Mouse (Mus musculus) gastrocnemius, adult 2 months (tissue): ENCODE measurements around the gene Mea1. TPM values are rescaled to one million over a fixed set of nuclear protein-coding genes. Genes with fewer than 3 reads are reported as not detected.
A peak's percentile ranks its signal among the peaks of the same experiment; 100 is the strongest.

Source experiments
- DNase-seq: peaks from one replicate; pipeline ENCODE4 v3.0.0; 2022
- H3K27ac ChIP-seq: fragments of 200-600 bp; 2 replicates; pipeline ENCODE4 v1.8.1; 2022; ENCODE audit warnings: mild to moderate bottlenecking
- H3K4me3 ChIP-seq: fragments of 200-600 bp; 2 replicates; pipeline ENCODE4 v1.8.1; 2022; ENCODE audit warnings: mild to moderate bottlenecking, moderate library complexity
- CTCF ChIP-seq: fragments of 200-600 bp; IDR thresholded peaks from 2 replicates; pipeline ENCODE4 v1.8.1; 2022; ENCODE audit warnings: antibody characterized with exemption, mild to moderate bottlenecking, moderate library complexity
- intact Hi-C: fragments of 180-260 bp; cut with DNase I; formaldehyde crosslinking; loops from one replicate; pipeline ENCODE4 v1.15.1; 2025
- total RNA-seq, 2 experiments: library from RNA; stranded (reverse); gene quantifications; 2 replicates each; pipeline ENCODE4 v1.2.3; 2021

Gene Mea1
- total RNA-seq, 2 experiments from 2014 or later, result 34.6 to 49.1 TPM

DNA sequence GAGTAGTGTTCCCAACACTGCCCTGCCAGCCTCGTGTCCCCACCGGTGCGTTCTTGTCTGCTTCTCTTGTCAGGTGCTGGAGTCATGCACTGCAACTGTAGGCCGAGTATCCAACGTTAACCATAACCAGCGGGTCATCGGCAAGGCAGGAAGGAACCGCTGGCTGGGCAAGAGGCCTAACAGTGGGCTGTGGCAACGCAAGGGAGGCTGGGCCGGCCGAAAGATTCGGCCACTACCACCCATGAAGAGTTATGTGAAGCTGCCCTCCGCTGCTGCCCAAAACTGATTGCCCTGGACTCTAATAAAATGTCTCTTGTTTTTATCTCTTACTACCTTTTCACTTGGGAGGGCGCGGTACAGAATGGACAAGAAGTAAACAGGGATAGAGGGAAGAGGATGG lies 28.8 kb upstream of the Mea1 start:
- Histone ChIP-seq H3K27ac (peak overlapping the region; percentile 91), H3K4me3 (peak overlapping the region; percentile 95)
- no peak for TF ChIP-seq CTCF
- DNase-seq, result no peak
- intact Hi-C loops, result loop anchor here (5.0 kb wide), 1 partner anchor 98 kb away; no protein-coding TSS in a partner anchor

DNA sequence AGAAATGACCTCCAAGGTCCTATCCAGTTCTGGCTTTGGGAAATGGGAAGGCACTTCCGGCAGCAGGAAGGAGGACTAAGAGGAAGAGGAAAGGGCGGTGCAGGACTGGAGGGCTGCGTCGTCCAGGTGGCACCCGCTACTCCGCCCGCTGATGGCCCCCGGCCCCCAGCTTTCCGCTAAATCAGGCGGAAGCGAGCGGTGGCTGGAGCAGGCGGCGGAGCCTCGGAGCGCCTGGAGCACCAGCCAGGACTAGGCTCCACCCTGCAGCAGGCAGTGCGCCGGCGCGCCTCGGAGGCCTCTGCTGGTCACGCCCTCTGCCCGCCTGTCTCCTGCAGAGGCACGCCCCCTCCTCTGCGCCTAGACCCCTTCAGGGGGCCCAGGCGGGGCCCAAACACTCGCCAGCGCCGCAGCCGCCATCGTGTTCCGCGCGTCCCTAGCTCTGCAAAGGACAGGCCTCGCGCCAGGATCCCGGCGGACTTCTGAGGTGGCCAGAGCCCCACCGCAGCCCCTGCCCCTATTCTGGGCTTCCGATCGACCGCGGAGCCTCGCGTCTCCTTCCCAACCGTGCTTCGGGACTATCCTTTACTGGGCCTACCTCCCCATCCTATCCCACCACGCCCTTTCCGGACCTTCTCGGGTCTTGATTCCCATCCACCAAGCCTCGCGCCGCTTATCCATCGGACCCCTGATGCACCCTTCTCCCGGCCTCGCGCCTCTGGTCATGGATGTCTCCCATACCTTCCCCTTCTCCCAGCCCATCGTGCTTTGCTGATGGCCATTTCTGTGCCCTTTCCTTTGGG lies 28.2 kb upstream of the Mea1 start, which contains the start of gene Cul7:
Gene Cul7 (plus strand): TSS at position 106 of the 800 bp plus-strand sequence.
- intact Hi-C loops, result no loop called here
- H3K4me3 ChIP-seq, result peak within 1 kb of the TSS; percentile 95
- peak; percentile 95 for DNase-seq
- peak within 1 kb of the TSS; percentile 91 for H3K27ac ChIP-seq
- TF ChIP-seq CTCF, result no peak

DNA sequence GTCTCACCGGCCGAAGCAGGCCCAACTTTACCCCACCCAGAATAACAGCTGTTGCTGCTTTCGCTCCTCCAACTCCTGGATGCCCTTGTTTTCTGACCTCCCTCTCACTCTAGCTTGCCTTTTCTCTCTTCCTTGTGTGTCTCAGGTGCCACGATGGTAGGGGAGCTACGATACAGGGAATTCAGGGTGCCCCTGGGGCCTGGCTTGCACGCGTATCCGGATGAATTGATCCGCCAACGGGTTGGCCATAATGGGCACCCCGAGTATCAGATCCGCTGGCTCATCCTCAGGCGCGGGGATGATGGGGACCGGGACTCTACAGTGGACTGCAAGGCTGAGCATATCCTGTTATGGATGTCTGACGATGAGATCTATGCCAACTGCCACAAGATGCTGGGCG lies 27.3 kb upstream of the Mea1 start:
- H3K27ac ChIP-seq, result peak overlapping the region; percentile 91
- intact Hi-C loops, result no loop called here
- DNase-seq, result no peak
- no peak for TF ChIP-seq CTCF
- peak overlapping the region; percentile 95 for H3K4me3 ChIP-seq

DNA sequence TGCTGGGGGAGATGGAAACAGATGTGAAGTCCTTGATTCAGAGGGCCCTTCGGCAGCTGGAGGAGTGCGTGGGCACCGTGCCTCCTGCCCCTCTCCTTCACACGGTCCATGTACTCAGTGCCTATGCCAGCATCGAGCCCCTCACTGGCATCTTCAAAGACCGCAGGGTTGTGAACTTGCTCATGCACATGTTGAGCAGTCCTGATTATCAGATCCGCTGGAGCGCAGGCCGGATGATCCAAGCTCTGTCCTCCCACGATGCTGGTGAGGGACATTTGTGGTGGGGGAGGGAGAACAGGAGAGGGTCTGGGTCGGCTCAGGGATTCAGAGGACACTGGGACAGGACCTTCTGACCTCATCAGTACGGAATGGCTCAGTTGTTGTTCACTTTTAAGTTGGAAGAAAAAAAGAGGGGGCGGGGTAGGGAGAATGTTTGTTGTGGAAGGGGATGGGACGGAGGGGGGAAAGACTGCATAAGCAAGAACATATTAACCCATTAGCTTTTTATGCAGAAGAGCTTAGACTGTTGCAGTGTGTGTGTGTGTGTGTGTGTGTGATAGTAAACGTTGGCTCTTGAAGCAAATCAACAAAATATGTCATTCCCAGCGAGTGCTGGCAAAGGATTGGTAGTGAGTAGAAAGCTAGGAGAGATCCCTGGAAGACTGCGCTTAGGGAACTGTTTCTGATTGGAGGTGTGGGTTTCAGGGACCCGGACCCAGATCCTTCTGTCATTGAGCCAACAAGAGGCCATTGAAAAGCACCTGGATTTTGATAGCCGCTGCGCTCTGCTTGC lies 26.6 kb upstream of the Mea1 start:
- Histone ChIP-seq H3K27ac (peak overlapping the region; percentile 91; the same call in 1 of the 2 replicates), H3K4me3 (peak overlapping the region; percentile 95)
- intact Hi-C loops, result no loop called here
- no peak for DNase-seq
- TF ChIP-seq CTCF, result no peak

DNA sequence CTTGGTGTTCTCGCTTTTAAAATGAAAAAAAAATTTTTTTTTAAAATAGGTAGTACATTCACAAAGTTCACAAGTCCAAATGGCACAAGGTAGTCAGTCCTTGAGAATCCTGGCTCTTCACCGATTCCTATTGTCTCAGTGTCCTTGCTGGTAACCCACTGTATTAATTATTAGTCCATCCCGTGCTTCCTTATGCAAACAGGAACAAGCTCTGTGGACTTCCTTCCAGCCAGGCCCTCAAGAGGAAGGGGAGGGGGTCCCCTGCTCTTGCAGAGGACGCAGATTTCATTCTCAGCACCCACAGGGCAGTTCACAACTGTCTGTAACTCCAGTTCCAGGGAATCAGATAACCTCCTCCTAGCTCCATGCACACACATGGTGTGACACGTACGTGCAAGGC lies 22.5 kb upstream of the Mea1 start:
- H3K4me3 ChIP-seq, result peak overlapping the region; percentile 28
- no peak for DNase-seq
- TF ChIP-seq CTCF, result no peak
- H3K27ac ChIP-seq, result peak overlapping the region; percentile 48; the same call in 1 of the 2 replicates
- intact Hi-C loops, result no loop called here

DNA sequence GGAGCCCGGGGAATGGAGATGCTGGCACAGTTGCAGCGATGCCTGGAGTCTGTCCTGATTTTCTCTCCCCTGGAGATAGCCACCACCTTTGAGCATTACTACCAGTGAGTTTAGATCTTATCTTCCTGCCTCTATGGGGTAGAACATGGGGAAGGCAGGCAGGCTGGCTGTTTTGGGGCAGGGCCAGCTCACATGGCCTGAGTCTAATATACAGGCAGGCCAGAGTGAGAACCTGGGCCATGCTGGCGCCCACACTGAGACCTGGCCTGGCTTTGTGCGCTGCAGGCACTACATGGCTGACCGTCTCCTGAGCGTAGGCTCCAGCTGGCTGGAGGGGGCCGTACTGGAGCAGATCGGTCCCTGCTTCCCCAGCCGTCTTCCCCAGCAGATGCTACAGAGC lies 17.2 kb upstream of the Mea1 start:
- no peak for DNase-seq
- Histone ChIP-seq H3K27ac (no peak overlapping the region; the same call in 1 of the 2 replicates), H3K4me3 (no peak overlapping the region)
- no peak for TF ChIP-seq CTCF
- intact Hi-C loops, result no loop called here

DNA sequence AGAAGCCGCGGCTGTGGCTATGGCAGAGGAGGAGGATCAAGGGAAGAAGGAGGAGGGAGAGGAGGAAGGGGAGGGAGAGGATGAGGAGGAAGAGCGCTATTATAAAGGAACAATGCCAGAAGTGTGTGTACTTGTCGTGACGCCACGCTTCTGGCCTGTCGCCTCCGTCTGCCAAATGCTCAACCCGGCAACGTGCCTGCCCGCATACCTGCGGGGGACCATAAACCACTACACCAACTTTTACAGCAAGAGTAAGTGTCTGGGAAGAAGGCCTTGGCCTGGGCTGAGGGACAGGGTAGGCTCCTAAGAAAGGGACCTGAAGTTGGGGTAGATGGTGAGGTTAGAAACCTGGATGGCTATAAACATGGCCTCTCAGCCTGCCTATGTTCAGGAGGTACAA lies 16.6 kb upstream of the Mea1 start:
- Histone ChIP-seq H3K4me3 (no peak overlapping the region), H3K27ac (peak overlapping the region; percentile 78)
- intact Hi-C loops, result no loop called here
- no peak for DNase-seq
- TF ChIP-seq CTCF, result no peak

DNA sequence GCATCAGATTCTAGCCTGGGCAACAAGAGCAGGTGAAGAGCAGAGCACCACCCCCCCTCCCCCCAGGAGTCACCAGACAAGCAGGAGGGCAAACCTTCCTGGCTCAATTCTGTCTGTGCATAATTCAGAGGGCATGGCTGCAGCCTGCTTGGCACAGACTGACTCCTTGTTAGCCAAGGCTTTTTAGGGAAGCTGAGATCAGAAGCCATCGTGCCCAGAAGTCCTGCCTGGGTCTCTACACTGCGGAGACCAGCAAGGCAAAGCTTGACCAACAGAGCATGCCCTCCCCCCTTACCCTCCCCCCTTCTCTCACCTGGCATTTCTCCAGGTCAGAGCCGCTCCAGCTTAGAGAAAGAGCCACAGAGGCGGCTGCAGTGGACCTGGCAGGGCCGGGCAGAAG lies 15.9 kb upstream of the Mea1 start:
- DNase-seq, result peak; percentile 80
- no peak overlapping the region for H3K4me3 ChIP-seq
- TF ChIP-seq CTCF, result no peak
- H3K27ac ChIP-seq, result peak overlapping the region; percentile 78
- intact Hi-C loops, result no loop called here

DNA sequence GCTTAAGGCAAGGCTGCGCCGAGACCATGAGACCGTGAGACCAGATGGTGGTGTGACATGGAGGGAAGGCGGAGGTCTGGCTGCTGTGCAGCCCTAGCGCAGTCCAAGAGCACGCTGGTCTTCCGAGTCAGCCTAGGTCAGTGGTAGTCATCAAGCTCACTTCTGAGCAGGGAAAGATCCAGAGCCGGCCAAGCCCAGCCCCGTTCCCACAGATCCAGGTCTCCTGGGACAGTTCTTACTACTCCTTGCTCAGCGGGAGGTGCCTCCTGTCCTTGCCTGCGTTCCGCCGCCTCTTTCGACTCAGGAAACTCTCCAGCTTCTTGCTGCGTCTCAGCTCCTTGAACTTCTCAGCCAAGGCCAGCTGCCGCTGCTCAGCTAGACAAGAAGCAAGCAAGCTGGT lies 10.9 kb upstream of the Mea1 start:
- no peak for TF ChIP-seq CTCF

DNA sequence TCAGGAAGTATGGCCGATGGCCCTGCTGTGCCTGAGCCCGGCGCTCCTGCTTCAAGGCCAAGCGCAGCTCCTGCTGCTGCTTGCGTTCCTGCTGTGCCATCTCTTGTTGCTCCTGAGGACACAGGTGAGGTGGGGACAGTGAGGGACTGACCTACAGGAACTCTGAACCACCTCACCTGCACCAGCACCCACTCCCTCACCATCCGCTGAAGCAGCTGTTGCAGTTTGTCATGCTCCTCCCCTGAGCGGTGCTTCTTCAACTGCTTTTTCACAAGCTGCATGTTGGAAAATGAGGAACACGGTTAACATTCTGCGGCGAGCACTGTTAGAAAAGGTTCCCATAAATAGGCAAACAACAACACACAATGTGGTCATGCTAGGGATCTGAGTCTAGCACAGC lies 8.7 kb upstream of the Mea1 start:
- no peak for DNase-seq
- intact Hi-C loops, result no loop called here
- H3K27ac ChIP-seq, result no peak overlapping the region
- H3K4me3 ChIP-seq, result no peak overlapping the region
- no peak for TF ChIP-seq CTCF

More for the DNA sequence above, 10.9 kb upstream of the Mea1 start:
- intact Hi-C loops, result no loop called here
- H3K27ac ChIP-seq, result peak overlapping the region; percentile 40
- H3K4me3 ChIP-seq, result 0 out of 2 replicates have a peak overlapping the region, but pooled peaks have one; percentile 2
- DNase-seq, result peak; percentile 40

DNA sequence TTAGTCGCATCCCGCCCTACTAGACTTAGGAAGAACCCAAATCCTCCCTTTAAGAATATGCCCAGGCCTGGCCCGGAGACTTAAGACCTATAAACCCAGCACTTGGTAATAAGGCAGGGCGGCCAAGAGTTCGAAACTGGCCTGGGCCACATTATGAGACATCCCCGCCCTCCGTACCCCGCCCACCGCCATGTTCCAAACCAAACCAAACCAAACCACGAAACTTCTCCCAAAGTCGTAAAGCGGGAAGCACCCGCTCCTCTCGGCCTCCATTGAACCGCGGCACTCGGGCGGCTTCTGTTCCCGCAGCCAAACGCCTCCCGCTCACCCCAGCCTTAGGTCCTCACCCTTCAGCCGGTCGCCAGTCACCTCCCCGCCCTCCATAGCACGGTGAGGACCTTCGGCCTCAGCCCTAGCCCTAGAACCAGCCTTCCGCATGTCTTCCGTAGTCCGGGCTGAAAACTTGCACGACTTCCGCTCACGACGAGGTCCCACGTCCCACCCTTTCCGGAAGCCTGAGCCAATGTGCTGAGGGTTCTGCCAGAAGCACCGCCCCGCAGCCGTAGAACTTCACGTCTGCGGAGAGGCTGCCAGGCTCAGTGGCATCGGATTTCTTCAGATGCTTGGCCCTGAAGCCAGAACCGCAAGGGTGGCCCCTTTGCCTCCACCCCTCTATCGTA lies 4.6 kb upstream of the Mea1 start, which contains the start of gene Rrp36:
Gene Rrp36 (minus strand): TSS at position 503 of the 680 bp plus-strand sequence.
- TF ChIP-seq CTCF, result no peak
- intact Hi-C loops, result no loop called here
- DNase-seq, result peak; percentile 97
- Histone ChIP-seq H3K4me3 (peak within 1 kb of the TSS; percentile 78), H3K27ac (peak within 1 kb of the TSS; percentile 94)

DNA sequence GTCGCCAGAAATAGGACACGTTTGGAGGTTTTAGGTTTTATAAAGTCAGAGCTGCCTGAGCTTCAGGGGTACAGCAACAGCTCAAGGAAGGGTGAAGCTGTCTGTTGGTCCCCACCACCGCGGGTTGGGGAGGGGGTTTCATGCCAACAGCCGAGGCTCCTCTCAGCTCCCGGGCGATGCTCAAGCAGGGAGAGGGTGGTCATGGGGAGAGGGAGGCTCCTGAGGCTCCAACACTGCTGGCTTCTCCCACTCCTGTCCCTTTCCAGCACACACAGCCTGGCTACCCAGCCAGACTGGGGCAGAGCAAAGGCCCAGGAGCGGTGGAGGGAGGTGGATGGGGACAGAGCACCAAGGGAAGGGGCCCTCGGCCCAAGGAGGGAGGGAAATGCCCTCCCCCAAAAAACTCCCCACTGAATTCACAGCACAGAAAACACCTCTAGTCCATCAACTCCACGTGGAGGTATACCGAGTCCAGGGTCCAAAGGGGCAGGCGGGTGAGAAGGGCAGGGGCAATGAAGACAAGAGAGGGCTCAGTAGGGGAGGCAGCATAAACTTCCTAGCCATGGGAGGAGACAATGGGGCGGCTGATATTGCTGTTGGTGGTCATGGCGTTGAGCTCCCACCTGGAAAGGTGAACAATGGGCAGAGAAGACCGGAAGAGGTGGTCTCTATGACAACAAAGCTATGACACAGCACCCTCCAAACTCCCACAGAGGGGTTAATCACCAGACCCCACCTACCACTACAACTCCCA lies 3.9 kb upstream of the Mea1 start:
- Histone ChIP-seq H3K27ac (peak overlapping the region; percentile 94), H3K4me3 (peak overlapping the region; percentile 78)
- intact Hi-C loops, result no loop called here
- peak; percentile 15 for DNase-seq
- no peak for TF ChIP-seq CTCF
